Mouse (Mus musculus): ENCODE results near the gene Rnf168. TPM values are rescaled to one million over a fixed set of nuclear protein-coding genes. Genes with fewer than 3 reads are reported as not detected.
A peak's percentile ranks its signal among the peaks of the same experiment; 100 is the strongest.
"Not testable (repeated sequence)": the region's sequence is repeated elsewhere in the genome, so short reads cannot be mapped to it uniquely, and the experiment has no call there.

The Rnf168 gene
- polyA plus RNA-seq, 1 experiment from 2014 or later, result 27.5 TPM

- H3K4me1 ChIP-seq (replicated peaks; ENCODE audit: control insufficient read depth, insufficient read depth, low read length), result no peaks in the 10 kb centered on the region
- no peak within 1 kb of the TSS for H3K27ac ChIP-seq (ENCODE audit: low read length)
- H3K36me3 ChIP-seq (ENCODE audit: control insufficient read depth, insufficient read depth), result no peaks in the 10 kb centered on the region
- no peak within 1 kb of the TSS for H3K4me3 ChIP-seq (replicated peaks; ENCODE audit: low read length)
- no peaks in the 10 kb centered on the region for H3K27me3 ChIP-seq (replicated peaks; ENCODE audit: control insufficient read depth, insufficient read depth, low read length)
- H3K9me3 ChIP-seq (ENCODE audit: control insufficient read depth, low read length), result no peaks in the 10 kb centered on the region
- ATAC-seq, result no peak
- no peak within 1 kb of the TSS for H3K9ac ChIP-seq (replicated peaks; ENCODE audit: low read depth, low read length)
- 89% methylated on average over 11 of the region's 11 CpGs for WGBS
- no peak within 1 kb of the TSS for H3K4me2 ChIP-seq (ENCODE audit: low read length)
Observed at GRCm38 (mm10) chr16:32271291-32271690, 6.0 kb upstream of the Rnf168 start, which contains the start of gene Smco1. TSS of gene Smco1 (plus strand) at chr16:32271468.

DNA sequence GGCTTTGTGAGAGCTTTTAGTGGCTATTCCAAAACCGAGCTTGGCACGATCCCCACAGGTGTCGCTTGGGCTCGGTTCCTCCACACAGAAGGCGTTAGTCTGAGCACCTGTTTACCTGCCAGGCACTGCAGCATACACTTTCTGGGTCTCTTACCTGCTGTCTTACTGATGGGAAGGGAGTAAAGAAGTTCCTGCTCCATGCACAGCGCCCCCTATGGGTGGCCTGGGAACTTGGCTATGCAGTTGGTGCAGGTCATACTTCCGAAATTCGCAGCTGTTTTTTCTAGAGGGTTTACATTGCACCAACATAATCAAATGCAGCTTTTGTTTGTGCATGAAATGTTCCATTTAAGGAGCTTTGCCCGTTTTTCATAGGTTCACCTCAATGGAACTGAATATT is 3.9 kb upstream of the Rnf168 start:
- ATAC-seq, result no peak
- no peak overlapping the region for H3K4me2 ChIP-seq (ENCODE audit: low read length)
- no peaks in the 10 kb centered on the region for H3K27me3 ChIP-seq (replicated peaks; ENCODE audit: control insufficient read depth, insufficient read depth, low read length)
- H3K36me3 ChIP-seq (ENCODE audit: control insufficient read depth, insufficient read depth), result no peaks in the 10 kb centered on the region
- no peak overlapping the region for H3K27ac ChIP-seq (ENCODE audit: low read length)
- no peaks in the 10 kb centered on the region for H3K9me3 ChIP-seq (ENCODE audit: control insufficient read depth, low read length)
- H3K4me3 ChIP-seq (replicated peaks; ENCODE audit: low read length), result no peak overlapping the region
- 51% methylated on average over 9 of the region's 9 CpGs for WGBS
- no peak overlapping the region for H3K9ac ChIP-seq (replicated peaks; ENCODE audit: low read depth, low read length)
- peaks cover 5% of the 10 kb centered on the region for H3K4me1 ChIP-seq (replicated peaks; ENCODE audit: control insufficient read depth, insufficient read depth, low read length)

- H3K27ac ChIP-seq (ENCODE audit: low read length), result no peak overlapping the region
- WGBS, result 88% methylated on average over 6 of the region's 6 CpGs
- no peak for ATAC-seq
Observed at GRCm38 (mm10) chr16:32275041-32275440, 2.2 kb upstream of the Rnf168 start.

DNA sequence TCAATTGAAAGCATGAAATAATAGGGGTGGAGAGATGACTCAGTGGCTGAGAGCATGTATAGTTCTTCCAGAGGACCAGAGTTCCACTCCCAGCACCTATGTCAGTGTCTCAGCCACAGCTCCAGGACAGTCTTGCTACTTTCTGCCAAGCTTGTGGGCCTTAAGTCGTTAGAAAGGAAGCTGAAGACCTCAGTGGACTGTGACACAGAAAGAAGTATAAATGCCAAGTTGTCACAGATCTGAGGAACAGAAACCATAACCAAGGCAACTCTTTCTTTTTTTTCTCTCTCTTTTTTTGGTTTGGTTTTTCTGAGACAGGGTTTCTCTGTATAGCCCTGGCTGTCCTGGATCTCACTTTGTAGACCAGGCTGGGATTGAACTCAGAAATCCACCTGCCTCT is 1.4 kb upstream of the Rnf168 start:
- Histone ChIP-seq H3K4me2 (ENCODE audit: low read length) (no peak overlapping the region), H3K27me3 (replicated peaks; ENCODE audit: control insufficient read depth, insufficient read depth, low read length) (no peaks in the 10 kb centered on the region), H3K9me3 (ENCODE audit: control insufficient read depth, low read length) (no peaks in the 10 kb centered on the region), H3K27ac (ENCODE audit: low read length) (no peak overlapping the region), H3K9ac (replicated peaks; ENCODE audit: low read depth, low read length) (no peak overlapping the region), H3K4me3 (replicated peaks; ENCODE audit: low read length) (no peak overlapping the region), H3K4me1 (replicated peaks; ENCODE audit: control insufficient read depth, insufficient read depth, low read length) (peaks cover 20% of the 10 kb centered on the region), H3K36me3 (ENCODE audit: control insufficient read depth, insufficient read depth) (no peaks in the 10 kb centered on the region)
- no peak for ATAC-seq
- WGBS, result 65% methylated on average over 1 of the region's 1 CpGs

More at GRCm38 (mm10) chr16:32275041-32275440, 2.2 kb upstream of the Rnf168 start:
- Histone ChIP-seq H3K4me2 (ENCODE audit: low read length) (no peak overlapping the region), H3K36me3 (ENCODE audit: control insufficient read depth, insufficient read depth) (no peaks in the 10 kb centered on the region), H3K27me3 (replicated peaks; ENCODE audit: control insufficient read depth, insufficient read depth, low read length) (no peaks in the 10 kb centered on the region), H3K4me3 (replicated peaks; ENCODE audit: low read length) (no peak overlapping the region), H3K9me3 (ENCODE audit: control insufficient read depth, low read length) (no peaks in the 10 kb centered on the region), H3K4me1 (replicated peaks; ENCODE audit: control insufficient read depth, insufficient read depth, low read length) (peaks cover 17% of the 10 kb centered on the region), H3K9ac (replicated peaks; ENCODE audit: low read depth, low read length) (no peak overlapping the region)

DNA sequence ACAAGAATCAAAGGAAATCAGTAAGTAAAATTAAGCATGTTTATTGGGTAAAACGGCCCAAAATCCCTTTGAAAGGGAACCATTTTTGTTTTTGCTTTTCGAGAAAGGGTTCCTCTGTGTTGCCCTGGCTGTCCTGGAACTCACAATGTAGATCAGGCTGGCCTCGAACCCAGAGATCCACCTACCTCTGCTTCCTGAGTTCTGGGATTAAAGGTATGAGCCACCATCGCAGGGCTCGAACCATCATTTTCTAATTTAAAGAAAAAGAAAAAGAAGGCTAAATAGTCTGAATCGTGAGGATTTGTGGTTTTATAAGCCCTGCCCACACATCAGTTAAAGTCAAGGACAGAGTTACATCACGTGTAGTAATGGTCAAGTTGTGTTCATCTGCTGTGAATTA is 1.1 kb downstream of the Rnf168 start:
- peak overlapping the region; percentile 68 for H3K4me2 ChIP-seq (ENCODE audit: low read length)
- H3K4me1 ChIP-seq (replicated peaks; ENCODE audit: control insufficient read depth, insufficient read depth, low read length), result peaks cover 27% of the 10 kb centered on the region
- H3K36me3 ChIP-seq (ENCODE audit: control insufficient read depth, insufficient read depth), result no peaks in the 10 kb centered on the region
- ATAC-seq, result no peak
- H3K27ac ChIP-seq (ENCODE audit: low read length), result no peak overlapping the region
- WGBS, result 56% methylated on average over 7 of the region's 7 CpGs
- no peaks in the 10 kb centered on the region for H3K27me3 ChIP-seq (replicated peaks; ENCODE audit: control insufficient read depth, insufficient read depth, low read length)
- no peaks in the 10 kb centered on the region for H3K9me3 ChIP-seq (ENCODE audit: control insufficient read depth, low read length)
- H3K9ac ChIP-seq (replicated peaks; ENCODE audit: low read depth, low read length), result peak overlapping the region; percentile 94
- peak overlapping the region; percentile 93 for H3K4me3 ChIP-seq (replicated peaks; ENCODE audit: low read length)

DNA sequence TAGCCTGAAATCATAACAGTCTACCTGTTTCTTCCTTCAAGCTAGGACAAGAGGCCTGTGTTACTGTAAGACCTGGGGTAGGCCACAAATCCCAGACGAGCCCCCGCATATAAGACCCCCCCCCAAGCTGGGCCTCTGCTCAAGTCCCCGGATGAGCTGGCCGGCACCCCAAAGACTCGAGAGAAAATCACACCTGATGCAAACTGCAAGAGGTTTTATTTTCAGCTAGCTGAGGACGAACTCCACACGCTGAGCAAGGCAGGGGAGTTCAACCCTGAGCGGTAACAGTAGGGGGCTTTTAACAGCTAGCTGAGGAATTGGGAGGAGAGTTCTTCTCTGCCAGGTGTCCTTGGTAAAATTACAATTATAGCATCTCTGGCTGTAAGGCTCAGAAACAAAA is 3.0 kb downstream of the Rnf168 start:
- Histone ChIP-seq H3K36me3 (ENCODE audit: control insufficient read depth, insufficient read depth) (peaks cover 9% of the 10 kb centered on the region; the same call in 1 of the 2 replicates), H3K4me3 (replicated peaks; ENCODE audit: low read length) (peak overlapping the region; percentile 9; the same call in 1 of the 2 replicates), H3K9ac (replicated peaks; ENCODE audit: low read depth, low read length) (no peak overlapping the region), H3K27ac (ENCODE audit: low read length) (no peak overlapping the region), H3K9me3 (ENCODE audit: control insufficient read depth, low read length) (no peaks in the 10 kb centered on the region), H3K27me3 (replicated peaks; ENCODE audit: control insufficient read depth, insufficient read depth, low read length) (no peaks in the 10 kb centered on the region), H3K4me2 (ENCODE audit: low read length) (peak overlapping the region; percentile 21), H3K4me1 (replicated peaks; ENCODE audit: control insufficient read depth, insufficient read depth, low read length) (peaks cover 27% of the 10 kb centered on the region)
- no peak for ATAC-seq
- WGBS, result 87% methylated on average over 8 of the region's 8 CpGs

DNA sequence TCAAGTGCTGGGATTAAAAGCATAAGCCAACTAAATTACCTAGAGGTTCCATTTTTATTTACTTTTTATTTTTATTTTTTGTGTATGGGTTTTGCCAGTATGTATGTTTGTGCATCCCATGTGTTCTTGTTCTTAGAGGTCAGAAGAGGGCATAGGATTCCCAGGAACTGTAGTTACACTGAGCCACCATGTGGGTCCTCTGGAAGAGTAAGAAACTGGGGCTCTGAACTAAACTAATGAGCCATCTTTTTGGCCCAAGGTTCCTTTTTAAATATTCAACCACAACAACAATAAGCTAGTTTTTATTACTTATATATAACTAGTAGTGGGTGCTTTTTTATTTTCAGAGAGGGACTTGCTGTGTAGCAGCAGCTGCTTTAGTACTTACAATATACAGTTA is 5.3 kb downstream of the Rnf168 start:
- Histone ChIP-seq H3K9ac (replicated peaks; ENCODE audit: low read depth, low read length) (no peak overlapping the region), H3K4me2 (ENCODE audit: low read length) (no peak overlapping the region), H3K9me3 (ENCODE audit: control insufficient read depth, low read length) (no peaks in the 10 kb centered on the region), H3K27ac (ENCODE audit: low read length) (no peak overlapping the region), H3K4me3 (replicated peaks; ENCODE audit: low read length) (no peak overlapping the region), H3K36me3 (ENCODE audit: control insufficient read depth, insufficient read depth) (peaks cover 11% of the 10 kb centered on the region), H3K4me1 (replicated peaks; ENCODE audit: control insufficient read depth, insufficient read depth, low read length) (peaks cover 23% of the 10 kb centered on the region), H3K27me3 (replicated peaks; ENCODE audit: control insufficient read depth, insufficient read depth, low read length) (no peaks in the 10 kb centered on the region)
- ATAC-seq, result no peak

DNA sequence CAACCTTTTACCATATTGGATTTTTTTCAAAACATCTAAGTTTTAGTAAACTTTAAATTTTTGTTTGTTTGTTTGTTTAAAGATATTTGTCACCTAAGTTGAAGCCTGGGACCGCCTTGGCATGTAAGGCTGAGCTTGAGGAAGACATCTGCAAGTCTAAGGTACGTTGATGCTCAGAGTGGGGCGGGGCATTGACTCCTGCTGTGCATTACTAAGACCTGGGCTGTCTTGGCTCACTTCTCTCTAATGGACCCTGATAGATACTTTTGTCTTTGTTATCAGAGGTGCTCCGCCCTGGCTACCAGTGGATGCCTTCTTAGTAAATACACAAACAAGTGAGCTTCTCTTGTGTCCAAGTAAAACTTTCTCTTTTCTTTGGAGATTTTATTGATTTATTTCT is 14.6 kb downstream of the Rnf168 start:
- Histone ChIP-seq H3K27ac (ENCODE audit: low read length) (no peak overlapping the region), H3K4me1 (replicated peaks; ENCODE audit: control insufficient read depth, insufficient read depth, low read length) (no peaks in the 10 kb centered on the region), H3K9ac (replicated peaks; ENCODE audit: low read depth, low read length) (no peak overlapping the region), H3K4me3 (replicated peaks; ENCODE audit: low read length) (no peak overlapping the region), H3K27me3 (replicated peaks; ENCODE audit: control insufficient read depth, insufficient read depth, low read length) (no peaks in the 10 kb centered on the region), H3K4me2 (ENCODE audit: low read length) (no peak overlapping the region), H3K36me3 (ENCODE audit: control insufficient read depth, insufficient read depth) (peaks cover 27% of the 10 kb centered on the region), H3K9me3 (ENCODE audit: control insufficient read depth, low read length) (no peaks in the 10 kb centered on the region)
- 98% methylated on average over 4 of the region's 4 CpGs for WGBS
- ATAC-seq, result no peak

GRCm38 (mm10) chr16:32299617-32300016 is 22.4 kb downstream of the Rnf168 start:
- WGBS, result 96% methylated on average over 4 of the region's 4 CpGs
- not testable (repeated sequence) for H3K4me2 ChIP-seq (ENCODE audit: low read length)
- peaks cover 26% of the 10 kb centered on the region for H3K36me3 ChIP-seq (ENCODE audit: control insufficient read depth, insufficient read depth)

DNA sequence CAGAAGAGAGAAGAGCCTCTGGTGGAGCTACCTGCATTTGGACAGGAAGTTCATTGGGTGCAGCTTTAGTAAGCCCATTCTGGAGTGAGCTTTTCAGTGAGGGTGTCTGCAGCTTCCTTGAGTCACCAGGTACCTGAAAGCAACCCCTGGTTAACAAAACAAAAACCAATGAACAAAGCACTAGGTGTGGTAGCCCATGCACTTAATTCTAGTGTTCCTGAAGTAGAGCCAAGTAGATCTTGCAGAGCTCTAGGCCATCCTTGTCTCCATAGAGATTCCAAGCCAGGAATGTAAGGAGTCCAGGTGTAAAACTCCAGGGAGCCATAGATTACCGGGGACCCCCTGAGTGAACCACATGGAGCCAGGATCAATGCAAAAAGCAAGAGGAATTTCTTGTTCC is 25.8 kb downstream of the Rnf168 start:
- WGBS, result 49% methylated on average over 1 of the region's 1 CpGs
- ATAC-seq, result no peak
- Histone ChIP-seq H3K36me3 (ENCODE audit: control insufficient read depth, insufficient read depth) (peaks cover 15% of the 10 kb centered on the region), H3K4me3 (replicated peaks; ENCODE audit: low read length) (no peak overlapping the region), H3K27ac (ENCODE audit: low read length) (no peak overlapping the region), H3K4me2 (ENCODE audit: low read length) (no peak overlapping the region), H3K9me3 (ENCODE audit: control insufficient read depth, low read length) (no peaks in the 10 kb centered on the region), H3K4me1 (replicated peaks; ENCODE audit: control insufficient read depth, insufficient read depth, low read length) (no peaks in the 10 kb centered on the region), H3K27me3 (replicated peaks; ENCODE audit: control insufficient read depth, insufficient read depth, low read length) (no peaks in the 10 kb centered on the region), H3K9ac (replicated peaks; ENCODE audit: low read depth, low read length) (no peak overlapping the region)

More at GRCm38 (mm10) chr16:32299617-32300016, 22.4 kb downstream of the Rnf168 start:
- H3K4me1 ChIP-seq (replicated peaks; ENCODE audit: control insufficient read depth, insufficient read depth, low read length); H3K9me3 ChIP-seq (ENCODE audit: control insufficient read depth, low read length); H3K27ac ChIP-seq (ENCODE audit: low read length); H3K9ac ChIP-seq (replicated peaks; ENCODE audit: low read depth, low read length); ATAC-seq; H3K4me3 ChIP-seq (replicated peaks; ENCODE audit: low read length); H3K27me3 ChIP-seq (replicated peaks; ENCODE audit: control insufficient read depth, insufficient read depth, low read length): not testable (repeated sequence)

All from forebrain, embryonic 16.5 days (tissue).